ENCODE assay signal across 8 mouse cellular contexts in genomic region chrX:101532347-101533221, GRCm38 (mm10). TPM values are rescaled to one million over a fixed set of nuclear protein-coding genes. Genes with fewer than 3 reads are reported as not detected.
A peak's percentile ranks its signal among the peaks of the same experiment; 100 is the strongest.
DNase-seq lines count a peak whose midpoint lies in the region; ATAC-seq lines count a peak whose summit lies in the region.

Gene Taf1, plus strand, starts transcription at chrX:101532734.

- H3K9ac ChIP-seq in kidney, embryonic 15.5 days = peak within 1 kb of the TSS; percentile 55

- peak; percentile 99 for ATAC-seq in erythroblast, adult 5-6 weeks (replicated peaks; ENCODE audit: low FRiP score, poor library complexity, severe bottlenecking)
- peak; percentile 99 for ATAC-seq in kidney, embryonic 15.5 days (replicated peaks; ENCODE audit: low FRiP score)
- ATAC-seq in monocyte, adult 5-6 weeks (replicated peaks; ENCODE audit: insufficient number of reproducible peaks, low FRiP score, low TSS enrichment, poor library complexity, severe bottlenecking) = peak; percentile 99

- no peaks in the 10 kb centered on the region for H3K27me3 ChIP-seq in heart, embryonic 10.5 days (ENCODE audit: insufficient read depth, poor library complexity, severe bottlenecking)
- peaks cover 8% of the 10 kb centered on the region; the same call in 1 of the 2 replicates for H3K27me3 ChIP-seq in kidney, embryonic 15.5 days

- H3K9me3 ChIP-seq in heart, embryonic 10.5 days = no peaks in the 10 kb centered on the region
- H3K9me3 ChIP-seq in kidney, embryonic 15.5 days (replicated peaks) = no peaks in the 10 kb centered on the region

- H3K4me1 ChIP-seq in heart, embryonic 10.5 days = no peaks in the 10 kb centered on the region
- H3K4me1 ChIP-seq in kidney, embryonic 15.5 days = peaks cover 8% of the 10 kb centered on the region; the same call in 1 of the 2 replicates

- H3K36me3 ChIP-seq in heart, embryonic 10.5 days = peaks cover 17% of the 10 kb centered on the region
- peaks cover 18% of the 10 kb centered on the region; the same call in 1 of the 2 replicates for H3K36me3 ChIP-seq in kidney, embryonic 15.5 days

- WGBS in heart, embryonic 10.5 days = 17% methylated on average over 47 of the region's 47 CpGs
- WGBS in kidney, embryonic 15.5 days = 22% methylated on average over 47 of the region's 47 CpGs

- H3K4me2 ChIP-seq in kidney, embryonic 15.5 days = peak within 1 kb of the TSS; percentile 58

- peak within 1 kb of the TSS; percentile 88 for H3K27ac ChIP-seq in heart, embryonic 10.5 days
- H3K27ac ChIP-seq in kidney, embryonic 15.5 days = peak within 1 kb of the TSS; percentile 85

- peak; percentile 84 to 90 for DNase-seq in B cell, adult 2 months
- peak; percentile 99 for DNase-seq in brain, adult 2 months (ENCODE audit: low read depth, low spot score)
- DNase-seq in heart, embryonic 10.5 days (ENCODE audit: low spot score) = peak; percentile 98
- peak; percentile 92 for DNase-seq in liver
- DNase-seq in spleen, postnatal 4 days (ENCODE audit: low spot score in 2 of 2) = peak; percentile 88 to 90

- peak within 1 kb of the TSS; percentile 65 for H3K4me3 ChIP-seq in heart, embryonic 10.5 days
- H3K4me3 ChIP-seq in kidney, embryonic 15.5 days (replicated peaks) = peak within 1 kb of the TSS; percentile 64

RNA-seq across cellular contexts. Expression of gene Taf1, which starts in this region (rescaled TPM):
- 15.0 and 33.0 TPM in 2 replicates for total RNA-seq in erythroblast, adult 5-6 weeks (2015; ENCODE audit: low replicate concordance)
- total RNA-seq in erythroblast, adult 5-6 weeks (2017; ENCODE audit: low replicate concordance) = 23.4 and 44.9 TPM in 2 replicates
- 11.1 and 12.8 TPM in 2 replicates for polyA plus RNA-seq in heart, embryonic 10.5 days (2016; fragmentation: Nextera tagmentation; extraction: Ambion mirVana)
- 13.9 and 14.9 TPM in 2 replicates for polyA plus RNA-seq in kidney, embryonic 15.5 days (2015; fragmentation: Nextera tagmentation; extraction: Ambion mirVana)
- 55.4 to 102 TPM (median 69.7 TPM) in 3 replicates for total RNA-seq in monocyte, adult 5-6 weeks (2017)

Comparison
In these comparisons a context has a peak if more than half of its experiments do, and no peak if none do; other contexts are left out.
1. Peak in every context shown above with its lines: DNase-seq, ATAC-seq, H3K4me3 ChIP-seq and H3K27ac ChIP-seq.